Mouse (Mus musculus) megakaryocyte-erythroid progenitor cell, adult 5 weeks (primary cell): ENCODE results near the gene Stk40. TPM values are rescaled to one million over a fixed set of nuclear protein-coding genes. Genes with fewer than 3 reads are reported as not detected.

Source experiments
- polyA plus RNA-seq: library from polyadenylated mRNA; stranded (reverse); fragments of >175 nt; gene quantifications from 2 replicates; pipeline ENCODE4 v1.2.3, GENCODE M21; 2012

The Stk40 gene
- 43.4 and 46.0 TPM in 2 replicates for polyA plus RNA-seq

DNA sequence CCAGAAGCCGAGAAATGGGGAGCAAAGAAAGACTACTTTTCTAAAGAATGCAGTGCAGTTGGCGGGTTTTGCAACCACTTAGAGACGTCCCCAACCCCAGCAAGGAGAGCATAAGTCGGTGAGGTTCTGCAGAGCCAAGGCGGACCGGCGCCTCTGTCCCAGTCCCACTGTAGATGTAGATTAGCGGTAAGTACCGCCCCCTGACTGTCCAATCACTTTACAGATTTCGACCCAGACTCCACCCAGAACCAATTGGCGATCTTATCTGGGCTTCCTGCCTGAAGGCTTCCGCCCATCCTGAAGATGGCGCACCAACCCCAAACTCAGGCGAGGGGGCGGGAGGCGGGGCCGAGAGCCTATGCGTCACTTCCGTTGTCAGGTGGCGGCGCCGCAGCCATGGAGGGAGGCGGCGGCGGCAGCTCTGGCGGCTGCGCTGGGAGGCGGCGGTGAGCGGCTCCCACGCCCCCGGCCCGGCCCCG lies at the start of gene Stk40:
Gene Stk40 (plus strand): TSS at position 368 of the 479 bp plus-strand sequence.

DNA sequence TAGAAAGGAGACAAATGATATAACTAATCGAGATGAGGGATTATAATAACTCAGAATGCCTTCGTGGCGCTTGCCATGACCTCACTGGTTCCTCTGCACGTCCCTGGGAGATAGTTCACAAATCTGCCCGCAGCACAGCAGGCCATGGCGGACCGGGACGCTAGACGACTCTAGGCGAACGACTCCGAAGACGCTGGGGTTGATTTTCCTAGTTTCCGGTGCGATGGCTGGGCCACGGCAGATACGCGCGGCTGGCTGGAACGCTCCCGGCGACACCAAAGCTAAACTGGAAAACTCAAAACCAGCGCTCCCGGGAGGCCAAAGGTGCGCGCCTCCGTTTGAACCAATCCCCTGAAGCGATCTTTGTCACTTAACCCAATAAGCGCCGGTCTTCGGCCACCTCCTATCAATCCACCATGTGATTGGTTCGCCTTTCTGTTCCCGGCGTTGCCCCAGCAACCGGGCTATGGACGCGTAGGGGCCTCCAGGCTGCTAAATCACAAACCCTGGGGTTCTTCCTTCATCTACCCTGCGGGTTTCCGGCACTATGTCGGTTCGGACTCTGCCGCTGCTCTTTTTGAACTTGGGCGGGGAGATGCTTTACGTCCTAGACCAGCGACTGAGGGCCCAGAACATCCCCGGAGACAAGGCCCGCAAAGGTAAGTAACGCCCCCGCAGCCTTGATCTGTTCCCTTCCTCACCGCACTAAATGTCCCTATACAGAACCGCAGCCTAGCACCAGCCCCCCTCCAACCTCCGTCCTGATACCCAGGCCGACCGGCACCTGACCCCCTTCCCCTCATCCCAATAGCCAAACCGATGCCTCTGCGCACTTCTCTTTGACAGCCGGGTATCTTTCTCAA lies 45.4 kb upstream of the Stk40 start, which contains the start of gene Oscp1:
Gene Oscp1 (plus strand): TSS at position 432 of the 863 bp plus-strand sequence.

DNA sequence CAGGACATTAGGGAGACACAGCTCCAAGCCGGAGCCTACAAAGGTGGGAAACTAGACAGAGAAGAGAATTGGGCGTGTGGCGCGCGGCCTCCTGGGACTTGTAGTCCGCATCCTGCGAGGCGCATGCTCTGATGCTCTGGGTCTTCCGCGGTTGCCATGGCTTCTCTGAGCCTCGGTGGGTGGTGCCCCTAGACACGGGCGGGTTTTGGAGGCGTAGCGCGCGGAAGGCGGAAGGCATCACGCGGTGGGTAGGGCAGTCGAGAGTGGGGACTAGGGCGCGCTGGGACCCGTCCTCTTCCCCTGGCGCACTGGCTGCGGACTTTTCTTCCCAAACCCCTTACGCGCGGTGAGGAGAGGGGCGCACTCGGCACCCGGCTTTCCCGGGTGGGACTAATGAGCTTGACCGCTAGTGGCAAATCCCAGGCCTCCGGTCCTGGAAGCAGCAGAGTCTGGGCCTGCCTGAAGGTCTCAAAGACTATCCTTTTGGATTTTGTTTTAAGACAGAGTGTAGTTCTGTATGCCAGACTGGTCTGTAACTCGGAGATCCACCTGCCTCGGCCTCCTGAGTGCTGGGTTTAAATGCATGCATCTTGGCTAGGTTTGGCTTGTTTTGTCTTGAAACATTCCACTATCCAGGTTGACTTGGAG lies 7.2 kb upstream of the Stk40 start, which contains the start of gene Lsm10:
Gene Lsm10 (plus strand): TSS at position 160 of the 648 bp plus-strand sequence.

DNA sequence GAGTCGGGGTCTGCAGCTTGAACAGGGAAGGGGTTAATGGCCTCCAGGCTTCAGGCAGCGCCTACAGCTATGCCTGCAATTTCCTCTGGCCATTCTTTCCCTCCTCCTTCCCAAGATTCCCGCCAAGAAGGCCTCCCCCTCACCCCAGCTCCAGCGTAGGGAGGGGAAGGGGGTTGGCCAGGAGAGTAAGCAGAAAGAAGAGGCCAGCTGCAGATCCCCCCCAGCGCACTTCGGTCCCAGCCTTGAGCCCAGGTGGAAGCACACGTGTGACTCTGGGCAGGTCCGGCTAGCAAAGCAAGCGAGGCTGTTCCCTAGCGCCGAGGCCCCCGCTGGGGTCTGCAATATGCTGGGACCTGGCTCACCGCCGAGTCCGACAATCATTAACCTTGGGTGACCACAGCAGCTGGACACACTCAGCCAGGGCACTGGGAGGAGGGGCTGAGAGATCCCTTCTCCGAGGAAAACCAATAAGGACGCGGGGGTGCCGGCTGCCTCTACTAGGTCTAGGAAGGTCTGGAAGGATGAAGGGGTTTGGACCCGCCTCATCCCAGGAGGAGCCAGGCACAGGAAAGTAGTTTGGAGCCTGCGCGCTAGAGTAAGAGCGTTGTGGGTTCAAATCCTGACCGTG lies 43.9 kb downstream of the Stk40 start, which contains the start of gene Eva1b:
Gene Eva1b (plus strand): TSS at position 212 of the 628 bp plus-strand sequence.

DNA sequence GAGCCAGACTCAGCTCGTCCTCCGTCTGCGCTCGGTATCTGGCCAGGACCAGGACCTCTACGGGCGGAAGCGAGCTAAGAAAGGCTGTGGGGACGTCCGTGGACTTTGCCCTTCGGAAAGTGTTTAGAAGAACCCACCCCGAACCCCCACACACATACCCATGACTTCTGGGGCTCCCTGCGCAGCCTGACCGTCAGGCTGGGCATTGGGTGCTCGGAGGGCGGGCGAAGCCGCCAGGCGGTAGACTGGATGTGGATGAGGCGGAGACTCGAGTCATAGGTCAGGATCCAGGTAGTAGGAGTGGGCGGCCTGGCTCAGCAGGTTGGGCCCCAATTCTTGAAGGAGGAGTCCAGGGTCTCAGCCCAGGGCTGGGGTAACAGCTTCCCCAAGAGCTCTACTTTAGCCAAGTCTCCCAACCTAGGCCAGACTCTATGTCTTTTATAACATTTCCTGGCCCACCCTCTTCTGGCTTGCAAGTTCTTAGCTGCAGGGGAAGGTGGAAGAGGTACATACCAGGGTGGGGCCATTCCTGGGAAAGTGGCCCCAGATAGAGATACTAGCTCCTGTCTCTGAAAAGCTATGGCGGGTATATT lies 59.4 kb downstream of the Stk40 start, which contains the start of gene Sh3d21:
Gene Sh3d21 (minus strand): TSS at position 425 of the 593 bp plus-strand sequence.

Other genes starting within 250 kb of the Stk40 start
- gene Csf3r, start 79.4 kb upstream of the Stk40 start, polyA plus RNA-seq, result 124 and 152 TPM in 2 replicates
- 215 and 226 TPM in 2 replicates for gene Mrps15, start 57.0 kb upstream of the Stk40 start, polyA plus RNA-seq
- gene Oscp1, start 45.4 kb upstream of the Stk40 start, polyA plus RNA-seq, result 2.0 and 2.2 TPM in 2 replicates
- 9.4 and 12.7 TPM in 2 replicates for gene Lsm10, start 7.3 kb upstream of the Stk40 start, polyA plus RNA-seq
- gene Eva1b, start 43.8 kb downstream of the Stk40 start, polyA plus RNA-seq, result 13.7 and 19.3 TPM in 2 replicates
- gene Sh3d21, start 59.5 kb downstream of the Stk40 start, polyA plus RNA-seq, result 0.52 and 0.73 TPM in 2 replicates
- 156 and 255 TPM in 2 replicates for gene Thrap3, start 98.8 kb downstream of the Stk40 start, polyA plus RNA-seq
- 279 and 331 TPM in 2 replicates for gene Map7d1, start 152.4 kb downstream of the Stk40 start, polyA plus RNA-seq
- gene Trappc3, start 158.4 kb downstream of the Stk40 start, polyA plus RNA-seq, result 28.4 and 37.2 TPM in 2 replicates
- gene Col8a2, start 182.8 kb downstream of the Stk40 start, polyA plus RNA-seq, result 0.03 TPM in 1 of 2 replicates, not detected in the other
- gene Adprhl2, start 217.7 kb downstream of the Stk40 start, polyA plus RNA-seq, result 61.8 and 65.3 TPM in 2 replicates
- 0.48 TPM in 1 of 2 replicates, not detected in the other for gene Tekt2, start 221.7 kb downstream of the Stk40 start, polyA plus RNA-seq